Mouse (Mus musculus): Measurements from ENCODE around the gene Fam90a1a. TPM values are rescaled to one million over a fixed set of nuclear protein-coding genes. Genes with fewer than 3 reads are reported as not detected.
"Not testable (repeated sequence)": the region's sequence is repeated elsewhere in the genome, so short reads cannot be mapped to it uniquely, and the experiment has no call there.

Gene Fam90a1a
- not detected in 2 replicates for polyA plus RNA-seq (2015; fragmentation: Nextera tagmentation; extraction: Ambion mirVana)

- Histone ChIP-seq H3K9ac (no peak within 1 kb of the TSS), H3K36me3 (no peaks in the 10 kb centered on the region), H3K9me3 (no peaks in the 10 kb centered on the region), H3K27me3 (no peaks in the 10 kb centered on the region), H3K4me2 (no peak within 1 kb of the TSS), H3K4me3 (no peak within 1 kb of the TSS), H3K4me1 (replicated peaks) (no peaks in the 10 kb centered on the region), H3K27ac (replicated peaks) (no peak within 1 kb of the TSS)
- WGBS: 89% methylated on average over 2 of the region's 2 CpGs
- no peak for ATAC-seq (ENCODE audit: low read depth)
These were observed at the start of gene Fam90a1a for GRCm38 (mm10) chr8:21958414-21958813. TSS of gene Fam90a1a (plus strand) at chr8:21958714.

DNA sequence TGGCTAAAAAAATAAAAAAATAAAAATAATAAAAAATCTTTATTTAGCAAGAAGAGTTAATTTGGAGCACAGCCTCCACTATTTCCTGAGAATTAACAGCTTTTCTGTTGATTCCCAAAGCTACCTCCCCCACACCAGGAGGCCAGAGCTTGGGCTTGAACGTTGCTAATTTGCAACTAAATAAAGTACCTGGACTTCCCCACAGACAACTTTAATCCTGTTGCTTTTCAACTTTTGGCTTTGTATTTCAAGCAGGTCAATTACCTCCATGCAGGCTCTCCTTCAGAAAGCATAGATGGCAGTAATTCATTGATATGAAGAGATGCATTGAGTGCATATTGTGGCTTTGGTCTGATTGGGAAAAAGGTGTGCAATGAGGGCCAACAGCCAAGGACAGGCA is 46.6 kb upstream of the Fam90a1a start:
- 3% methylated on average over 1 of the region's 1 CpGs for WGBS

GRCm38 (mm10) chr8:21912554-21912953 is 46.0 kb upstream of the Fam90a1a start:
- Histone ChIP-seq H3K9ac (no peak overlapping the region), H3K27ac (replicated peaks) (no peak overlapping the region), H3K4me2 (no peak overlapping the region), H3K27me3 (no peaks in the 10 kb centered on the region), H3K4me1 (replicated peaks) (no peaks in the 10 kb centered on the region), H3K9me3 (no peaks in the 10 kb centered on the region), H3K36me3 (no peaks in the 10 kb centered on the region), H3K4me3 (no peak overlapping the region)
- no peak for ATAC-seq (ENCODE audit: low read depth)
- WGBS: 14% methylated on average over 2 of the region's 2 CpGs

More for the DNA sequence above, 46.6 kb upstream of the Fam90a1a start:
- Histone ChIP-seq H3K9me3 (no peaks in the 10 kb centered on the region), H3K4me2 (no peak overlapping the region), H3K36me3 (no peaks in the 10 kb centered on the region), H3K4me3 (no peak overlapping the region), H3K27ac (replicated peaks) (no peak overlapping the region), H3K4me1 (replicated peaks) (no peaks in the 10 kb centered on the region), H3K9ac (no peak overlapping the region), H3K27me3 (no peaks in the 10 kb centered on the region)
- no peak for ATAC-seq (ENCODE audit: low read depth)

- no peaks in the 10 kb centered on the region for H3K9me3 ChIP-seq
- no peaks in the 10 kb centered on the region for H3K4me1 ChIP-seq (replicated peaks)
- no peak for ATAC-seq (ENCODE audit: low read depth)
- no peaks in the 10 kb centered on the region for H3K27me3 ChIP-seq
- no peak overlapping the region for H3K27ac ChIP-seq (replicated peaks)
- no peak overlapping the region for H3K4me2 ChIP-seq
- H3K4me3 ChIP-seq: no peak overlapping the region
- 85% methylated on average over 3 of the region's 3 CpGs for WGBS
- no peaks in the 10 kb centered on the region for H3K36me3 ChIP-seq
- no peak overlapping the region for H3K9ac ChIP-seq
These were observed 42.9 kb upstream of the Fam90a1a start for GRCm38 (mm10) chr8:21915625-21916024.

DNA sequence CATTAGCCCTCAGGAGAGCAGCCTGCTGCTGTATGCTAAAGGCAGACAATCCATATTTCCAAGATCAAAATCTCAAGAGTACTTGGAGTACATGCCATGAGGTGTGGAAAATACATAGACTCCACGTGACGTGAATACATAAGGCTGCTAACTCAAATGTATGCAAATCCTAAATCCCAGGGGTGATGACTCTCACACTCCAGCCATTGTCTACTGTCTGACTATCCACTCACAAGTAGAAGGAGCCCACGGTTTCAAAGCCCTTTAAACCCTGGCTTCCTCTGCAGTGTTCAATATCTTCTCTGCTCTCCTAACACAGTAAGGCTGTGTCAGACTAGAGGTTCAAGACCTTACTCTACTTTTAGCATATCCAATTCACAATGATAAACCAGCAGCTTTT is 27.8 kb upstream of the Fam90a1a start:
- ATAC-seq (ENCODE audit: low read depth): not testable (repeated sequence)

DNA sequence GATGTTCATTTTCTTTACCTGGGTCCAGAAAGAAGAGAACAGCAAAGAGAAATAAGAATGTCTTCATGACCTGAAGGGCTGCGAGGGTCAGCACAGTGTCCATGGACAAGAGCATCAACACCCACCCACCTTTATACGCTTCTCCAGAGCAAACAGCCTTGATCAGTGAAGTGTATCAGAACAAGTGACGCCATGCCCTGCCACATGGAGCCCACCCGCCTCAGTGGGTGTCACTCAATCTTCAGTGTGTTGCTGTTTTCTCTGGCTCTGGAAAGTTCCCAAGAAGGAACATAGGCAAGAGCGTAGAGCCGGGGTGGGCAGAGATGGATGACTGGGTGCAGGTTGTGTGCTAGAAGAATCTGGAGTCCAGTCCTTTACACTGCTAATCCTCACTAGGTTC is 25.9 kb upstream of the Fam90a1a start, which contains the start of gene Defb15:
Gene Defb15 (minus strand): TSS at position 101 of the 400 bp plus-strand sequence.
- Histone ChIP-seq H3K4me1 (replicated peaks) (no peaks in the 10 kb centered on the region), H3K36me3 (no peaks in the 10 kb centered on the region), H3K4me2 (no peak within 1 kb of the TSS), H3K9ac (no peak within 1 kb of the TSS), H3K4me3 (no peak within 1 kb of the TSS), H3K27ac (replicated peaks) (no peak within 1 kb of the TSS), H3K27me3 (no peaks in the 10 kb centered on the region), H3K9me3 (no peaks in the 10 kb centered on the region)
- no peak for ATAC-seq (ENCODE audit: low read depth)
- WGBS: 96% methylated on average over 6 of the region's 6 CpGs

More for the DNA sequence above, 27.8 kb upstream of the Fam90a1a start:
- WGBS: 77% methylated on average over 3 of the region's 3 CpGs
- H3K36me3 ChIP-seq; H3K27me3 ChIP-seq; H3K27ac ChIP-seq (replicated peaks); H3K4me3 ChIP-seq; H3K4me2 ChIP-seq; H3K9ac ChIP-seq; H3K4me1 ChIP-seq (replicated peaks); H3K9me3 ChIP-seq: not testable (repeated sequence)

- not testable (repeated sequence) for H3K4me1 ChIP-seq (replicated peaks); H3K4me2 ChIP-seq; H3K9me3 ChIP-seq; H3K27me3 ChIP-seq; H3K36me3 ChIP-seq; H3K27ac ChIP-seq (replicated peaks); H3K4me3 ChIP-seq; H3K9ac ChIP-seq; ATAC-seq (ENCODE audit: low read depth)
- 88% methylated on average over 4 of the region's 4 CpGs for WGBS
These were observed 20.5 kb upstream of the Fam90a1a start, which contains the start of gene Defb35 for GRCm38 (mm10) chr8:21938052-21938451. TSS of gene Defb35 (plus strand) at chr8:21938352.

DNA sequence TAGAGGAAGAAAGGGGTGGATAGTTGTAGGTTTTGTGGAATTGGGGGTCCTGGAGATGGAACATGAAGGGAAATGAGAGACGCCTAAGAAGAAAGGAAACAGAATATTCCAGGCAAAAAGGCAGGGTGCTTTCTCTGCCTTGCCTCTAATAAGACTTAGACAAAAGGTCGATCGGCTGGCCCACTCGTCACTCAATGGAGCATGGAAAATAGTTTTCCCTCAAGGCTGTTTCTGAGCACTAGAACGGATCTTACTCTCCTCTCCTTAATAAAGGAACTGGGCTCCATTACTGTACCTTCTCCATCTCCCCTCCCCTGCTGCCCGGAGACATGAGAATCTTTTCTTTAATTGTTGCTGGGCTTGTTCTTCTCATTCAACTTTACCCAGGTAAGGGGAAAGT is 12.1 kb upstream of the Fam90a1a start, which contains the start of gene Defb13:
Gene Defb13 (plus strand): TSS at position 301 of the 400 bp plus-strand sequence.
- H3K4me3 ChIP-seq: no peak within 1 kb of the TSS
- H3K27ac ChIP-seq (replicated peaks): no peak within 1 kb of the TSS
- H3K36me3 ChIP-seq: no peaks in the 10 kb centered on the region
- no peak within 1 kb of the TSS for H3K4me2 ChIP-seq
- H3K9ac ChIP-seq: no peak within 1 kb of the TSS
- no peaks in the 10 kb centered on the region for H3K9me3 ChIP-seq
- no peaks in the 10 kb centered on the region for H3K27me3 ChIP-seq
- WGBS: 75% methylated on average over 6 of the region's 6 CpGs
- H3K4me1 ChIP-seq (replicated peaks): no peaks in the 10 kb centered on the region
- ATAC-seq (ENCODE audit: low read depth): no peak

DNA sequence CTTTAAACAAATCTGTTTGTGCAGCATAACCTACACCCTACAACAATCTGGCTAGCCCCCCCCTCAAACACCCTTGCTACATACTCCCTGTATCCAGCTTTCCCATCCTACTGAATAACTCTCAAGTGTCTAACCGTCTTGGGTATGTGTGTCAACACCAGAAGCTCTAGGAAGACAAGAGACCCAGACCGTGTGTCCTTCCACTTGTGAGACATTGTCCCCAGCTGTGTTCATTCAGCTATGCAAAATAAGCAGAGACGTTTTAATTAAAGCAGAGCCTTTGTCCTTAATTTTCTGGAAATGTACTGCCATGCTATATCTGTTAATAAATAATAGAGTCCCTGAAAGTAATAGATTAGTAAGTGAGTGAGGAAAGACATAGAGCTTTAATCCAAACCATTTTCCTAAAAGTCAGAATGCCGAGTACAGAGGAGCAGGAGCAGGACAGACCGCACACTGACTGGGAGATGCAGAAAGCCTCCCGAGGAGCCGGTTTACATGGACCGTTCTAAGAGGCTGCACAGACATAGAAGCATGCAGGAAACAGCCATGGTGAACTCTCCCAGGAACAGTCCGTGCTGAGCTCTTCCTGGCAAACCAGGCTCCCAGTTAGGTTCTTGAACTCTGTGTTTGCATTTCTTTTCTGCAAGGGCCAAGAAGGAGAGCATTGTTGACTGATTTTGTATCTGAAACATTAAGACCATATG is 11.1 kb upstream of the Fam90a1a start:
- no peak for ATAC-seq (ENCODE audit: low read depth)
- Histone ChIP-seq H3K27ac (replicated peaks) (no peak overlapping the region), H3K9me3 (no peaks in the 10 kb centered on the region), H3K4me2 (no peak overlapping the region), H3K4me1 (replicated peaks) (no peaks in the 10 kb centered on the region), H3K36me3 (no peaks in the 10 kb centered on the region), H3K27me3 (no peaks in the 10 kb centered on the region), H3K4me3 (no peak overlapping the region), H3K9ac (no peak overlapping the region)
- 62% methylated on average over 9 of the region's 9 CpGs for WGBS

- H3K9me3 ChIP-seq: no peaks in the 10 kb centered on the region
- no peak for ATAC-seq (ENCODE audit: low read depth)
- no peak overlapping the region for H3K4me2 ChIP-seq
- H3K9ac ChIP-seq: no peak overlapping the region
- H3K27me3 ChIP-seq: no peaks in the 10 kb centered on the region
- 8% methylated on average over 9 of the region's 9 CpGs for WGBS
- H3K36me3 ChIP-seq: no peaks in the 10 kb centered on the region
- H3K4me3 ChIP-seq: no peak overlapping the region
- no peaks in the 10 kb centered on the region for H3K4me1 ChIP-seq (replicated peaks)
- no peak overlapping the region for H3K27ac ChIP-seq (replicated peaks)
These were observed 3.2 kb upstream of the Fam90a1a start for GRCm38 (mm10) chr8:21955321-21955720.

DNA sequence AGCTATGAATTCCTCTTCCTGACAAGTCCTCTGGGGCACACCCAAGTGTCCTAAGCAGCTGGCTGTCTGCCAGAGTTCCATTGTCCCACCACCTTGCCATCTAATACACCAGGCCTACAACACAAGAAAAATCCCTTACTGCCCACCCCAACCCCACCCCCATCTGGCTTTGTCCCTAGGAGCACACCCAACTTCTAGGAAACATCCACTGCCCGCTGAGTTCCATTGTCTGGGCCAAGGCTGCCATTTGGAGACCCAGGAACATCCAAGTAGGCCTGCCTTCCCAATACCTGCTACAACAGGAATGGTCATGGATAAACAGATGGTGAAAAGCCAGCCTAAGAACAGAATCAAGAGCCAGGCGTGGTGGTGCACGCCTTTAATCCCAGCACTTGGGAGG is 2.2 kb upstream of the Fam90a1a start:
- H3K27ac ChIP-seq (replicated peaks): no peak overlapping the region
- H3K4me1 ChIP-seq (replicated peaks): no peaks in the 10 kb centered on the region
- no peak overlapping the region for H3K4me2 ChIP-seq
- H3K9me3 ChIP-seq: no peaks in the 10 kb centered on the region
- no peaks in the 10 kb centered on the region for H3K36me3 ChIP-seq
- H3K9ac ChIP-seq: no peak overlapping the region
- ATAC-seq (ENCODE audit: low read depth): no peak
- H3K27me3 ChIP-seq: no peaks in the 10 kb centered on the region
- no peak overlapping the region for H3K4me3 ChIP-seq
- WGBS: 84% methylated on average over 3 of the region's 3 CpGs

DNA sequence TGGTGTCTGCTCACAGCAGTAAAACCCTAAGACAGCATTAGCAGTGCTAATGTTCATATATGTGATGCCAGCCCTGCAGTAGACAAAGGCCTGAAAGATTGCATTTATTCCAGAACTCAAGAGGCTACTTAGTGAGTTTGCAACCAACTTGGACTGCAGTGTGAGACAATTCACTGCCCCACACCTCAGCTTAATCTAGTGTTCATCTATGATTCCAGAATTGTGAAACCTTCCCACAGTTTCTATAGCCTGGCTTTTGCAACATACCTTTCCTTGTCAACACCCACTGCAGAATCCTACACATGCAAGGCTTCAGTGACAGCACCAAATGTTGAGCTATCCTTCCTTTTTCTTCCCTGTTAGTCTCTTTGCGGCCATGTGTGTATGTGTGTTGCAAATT is 8.1 kb downstream of the Fam90a1a start:
- Histone ChIP-seq H3K4me2 (no peak overlapping the region), H3K4me1 (replicated peaks) (no peaks in the 10 kb centered on the region), H3K36me3 (no peaks in the 10 kb centered on the region), H3K27ac (replicated peaks) (no peak overlapping the region), H3K9me3 (no peaks in the 10 kb centered on the region), H3K27me3 (no peaks in the 10 kb centered on the region), H3K9ac (no peak overlapping the region), H3K4me3 (no peak overlapping the region)
- 78% methylated on average over 1 of the region's 1 CpGs for WGBS
- no peak for ATAC-seq (ENCODE audit: low read depth)

DNA sequence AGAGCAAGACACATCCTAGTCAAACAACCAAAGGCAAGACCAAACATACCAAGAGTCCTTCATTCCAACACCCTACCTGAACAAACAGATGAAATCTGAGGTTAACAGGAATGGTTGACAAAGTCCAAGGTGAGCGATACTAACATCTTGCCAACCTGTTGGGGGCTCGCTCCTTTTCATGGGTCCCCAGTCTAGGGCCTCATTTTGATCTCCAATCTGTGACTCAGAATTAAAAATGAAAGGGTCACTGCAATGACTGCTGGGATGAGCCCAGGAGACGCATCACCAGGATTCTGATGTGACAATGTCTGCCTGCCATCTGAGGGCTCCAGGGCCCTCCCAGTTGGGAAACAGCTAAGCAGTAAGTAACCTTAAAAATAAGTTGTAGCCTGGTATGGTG is 11.0 kb downstream of the Fam90a1a start, which contains the start of gene Ccdc70:
Gene Ccdc70 (plus strand): TSS at position 301 of the 400 bp plus-strand sequence.
- H3K27ac ChIP-seq (replicated peaks): no peak within 1 kb of the TSS
- no peaks in the 10 kb centered on the region for H3K9me3 ChIP-seq
- 96% methylated on average over 3 of the region's 3 CpGs for WGBS
- no peaks in the 10 kb centered on the region for H3K36me3 ChIP-seq
- ATAC-seq (ENCODE audit: low read depth): no peak
- H3K9ac ChIP-seq: no peak within 1 kb of the TSS
- H3K4me2 ChIP-seq: no peak within 1 kb of the TSS
- no peak within 1 kb of the TSS for H3K4me3 ChIP-seq
- H3K4me1 ChIP-seq (replicated peaks): no peaks in the 10 kb centered on the region
- H3K27me3 ChIP-seq: no peaks in the 10 kb centered on the region
